Mouse (Mus musculus) left cerebral cortex, postnatal 4 days (tissue): Measurements from ENCODE around the gene Pigz. TPM values are rescaled to one million over a fixed set of nuclear protein-coding genes. Genes with fewer than 3 reads are reported as not detected.

ENCODE experiments used
- DNase-seq: peaks from one replicate; pipeline ENCODE4 v3.0.0-alpha.2; 2022
- intact Hi-C: fragments of 180-260 bp; cut with DNase I; formaldehyde crosslinking; loops from one replicate; pipeline ENCODE4 v1.15.1; 2025
- microRNA-seq: library from miRNA; unstranded; fragments of <30 nt; microRNA quantifications from one replicate; pipeline ENCODE4 v1.2.0, GENCODE M21; 2022
- total RNA-seq, 2 experiments: library from RNA; stranded (reverse); gene quantifications; 2 replicates each; pipeline ENCODE4 v1.2.3; 2021

Gene Pigz
- total RNA-seq, 2 experiments from 2014 or later, result 8.9 to 10.4 TPM

- DNase-seq, result no peak
- intact Hi-C loops, result no loop called here
These were observed 59.5 kb downstream of the Pigz start for GRCm38 (mm10) chr16:31993195-31993594.

GRCm38 (mm10) chr16:31993946-31994345, 60.3 kb downstream of the Pigz start:
- DNase-seq, result no peak
- intact Hi-C loops, result no loop called here

Small RNAs within 50 kb of the gene (microRNA-seq; reads per million reads assigned to microRNA genes)
- not detected for gene Gm26269

Other genes starting within 250 kb of the Pigz start
- under 1 TPM; 0.30 to 0.56 TPM for gene Meltf, start 55.0 kb upstream of the Pigz start, total RNA-seq
- 10 to 100 TPM; 51.0 to 51.6 TPM for gene 0610012G03Rik, start 14.6 kb downstream of the Pigz start, total RNA-seq
- gene Ncbp2, start 14.7 kb downstream of the Pigz start, total RNA-seq, result 10 to 100 TPM; 51.6 to 54.4 TPM
- 10 to 100 TPM; 41.8 to 43.2 TPM for gene Senp5, start 69.4 kb downstream of the Pigz start, total RNA-seq
- 10 to 100 TPM; 47.0 to 53.4 TPM for gene Pak2, start 145.5 kb downstream of the Pigz start, total RNA-seq
- gene Pigx, start 165.9 kb downstream of the Pigz start, total RNA-seq, result 10 to 100 TPM; 44.1 TPM
- 10 to 100 TPM; 38.4 to 40.7 TPM for gene Cep19, start 165.9 kb downstream of the Pigz start, total RNA-seq
- 1 to 10 TPM; 5.7 to 5.9 TPM for gene Nrros, start 231.7 kb downstream of the Pigz start, total RNA-seq
- gene Bex6, start 246.0 kb downstream of the Pigz start, total RNA-seq, result not detected